Mouse (Mus musculus) liver, embryonic 11.5 days (tissue): Measurements from ENCODE around the gene Insyn1. TPM values are rescaled to one million over a fixed set of nuclear protein-coding genes. Genes with fewer than 3 reads are reported as not detected.

ENCODE experiments used
- ATAC-seq: fragments of 200-750 bp; cut with Nextera tagmentation; replicated peaks from 2 replicates; pipeline ENCODE4 v1.8.0; 2017; ENCODE audit warnings: moderate number of reproducible peaks, mild to moderate bottlenecking, moderate TSS enrichment, moderate library complexity; ENCODE audit not compliant: low FRiP score
- DNase-seq: peaks from one replicate; pipeline ENCODE4 v3.0.0-alpha.2; 2017; ENCODE audit warnings: low spot score
- H3K27ac ChIP-seq: fragments of 300-500 bp; sonication (generic); 2 replicates; pipeline ENCODE4 v1.5.1; 2014; ENCODE audit warnings: mild to moderate bottlenecking, low read depth, low read length, control low read depth
- H3K27me3 ChIP-seq: fragments of 300-500 bp; sonication (generic); replicated peaks from 2 replicates; pipeline ENCODE4 v1.6.1; 2014; ENCODE audit warnings: low read length, mixed read lengths; ENCODE audit not compliant: control insufficient read depth, insufficient read depth
- H3K36me3 ChIP-seq: fragments of 300-500 bp; sonication (generic); 2 replicates; pipeline ENCODE4 v1.6.1; 2014; ENCODE audit warnings: mild to moderate bottlenecking, low read length, moderate library complexity, mixed read lengths; ENCODE audit not compliant: control insufficient read depth, insufficient read depth
- H3K4me1 ChIP-seq: fragments of 300-500 bp; sonication (generic); replicated peaks from 2 replicates; pipeline ENCODE4 v1.6.1; 2014; ENCODE audit warnings: low read length, mixed read lengths; ENCODE audit not compliant: control insufficient read depth, insufficient read depth
- H3K4me2 ChIP-seq: fragments of 300-500 bp; sonication (generic); 2 replicates; pipeline ENCODE4 v1.6.1; 2014; ENCODE audit warnings: mild to moderate bottlenecking, control low read depth, moderate library complexity
- H3K4me3 ChIP-seq: fragments of 300-500 bp; sonication (generic); 2 replicates; pipeline ENCODE4 v1.5.1; 2014; ENCODE audit warnings: low read depth, low read length, control low read depth
- H3K9ac ChIP-seq: fragments of 300-500 bp; sonication (generic); 2 replicates; pipeline ENCODE4 v1.6.1; 2014; ENCODE audit warnings: low read depth, low read length, control low read depth
- H3K9me3 ChIP-seq: fragments of 300-500 bp; sonication (generic); 2 replicates; pipeline ENCODE4 v1.6.1; 2016; ENCODE audit warnings: low read length, inconsistent platforms, mixed read lengths; ENCODE audit not compliant: control insufficient read depth
- WGBS: fragments of 180-500 bp; shearing (Covaris S2); extraction: QIAGEN DNeasy Blood & Tissue Kit; methylation state at CpG from one replicate; pipeline ENCODE4 v1.1.7; 2014; 5-methylcytosine and 5-hydroxymethylcytosine counted together
- polyA plus RNA-seq: library from polyadenylated mRNA; unstranded; fragments of >200 nt; fragmentation: Nextera tagmentation; extraction: Ambion mirVana; gene quantifications from 2 replicates; pipeline ENCODE4 v1.2.1, GENCODE M21; 2014

Insyn1 gene
- polyA plus RNA-seq, 1 experiment from 2014 or later = 0.30 TPM

- no peak for DNase-seq
- Histone ChIP-seq H3K27ac (no peak overlapping the region), H3K9me3 (no peaks in the 10 kb centered on the region), H3K9ac (no peak overlapping the region), H3K27me3 (peaks cover 6% of the 10 kb centered on the region), H3K4me3 (no peak overlapping the region), H3K4me1 (no peaks in the 10 kb centered on the region), H3K4me2 (no peak overlapping the region), H3K36me3 (no peaks in the 10 kb centered on the region)
- ATAC-seq = no peak
- 29% methylated on average over 4 of the region's 4 CpGs for WGBS
Measured at GRCm38 (mm10) chr9:58496470-58497182, 8.2 kb downstream of the Insyn1 start.

- Histone ChIP-seq H3K4me1 (no peaks in the 10 kb centered on the region), H3K27me3 (no peaks in the 10 kb centered on the region), H3K4me2 (no peak overlapping the region), H3K4me3 (no peak overlapping the region), H3K27ac (no peak overlapping the region), H3K9ac (no peak overlapping the region), H3K36me3 (no peaks in the 10 kb centered on the region), H3K9me3 (no peaks in the 10 kb centered on the region)
- ATAC-seq (no peak), DNase-seq (no peak)
- WGBS = 57% methylated on average over 4 of the region's 4 CpGs
Measured at GRCm38 (mm10) chr9:58497942-58498341, 9.5 kb downstream of the Insyn1 start.

DNA sequence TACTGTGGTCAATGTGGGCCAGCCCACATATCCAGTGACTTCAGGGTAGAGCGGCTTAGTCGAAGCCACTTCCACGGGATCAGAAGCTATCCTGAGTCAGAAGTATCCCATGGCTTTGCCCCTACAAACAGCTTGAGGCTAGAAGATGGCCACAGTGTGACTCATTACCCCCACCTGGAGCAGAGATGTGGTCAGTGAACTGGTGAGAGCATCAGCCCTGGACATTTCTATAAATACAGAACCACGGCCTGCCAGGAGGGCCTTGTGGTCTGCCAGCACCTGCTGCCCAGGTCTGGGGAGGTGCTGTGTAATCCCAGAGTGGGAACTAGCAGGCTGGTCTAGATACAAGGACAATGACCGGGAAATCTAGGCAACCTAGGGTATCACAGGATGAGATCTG is 12.5 kb downstream of the Insyn1 start:
- no peak for ATAC-seq

GRCm38 (mm10) chr9:58507216-58508005 is 19.0 kb downstream of the Insyn1 start:
- no peak overlapping the region for H3K27ac ChIP-seq
- ATAC-seq (no peak), DNase-seq (no peak)
- H3K9ac ChIP-seq = no peak overlapping the region
- no peaks in the 10 kb centered on the region for H3K9me3 ChIP-seq
- no peaks in the 10 kb centered on the region for H3K4me1 ChIP-seq
- H3K4me2 ChIP-seq = no peak overlapping the region
- H3K36me3 ChIP-seq = no peaks in the 10 kb centered on the region
- WGBS = 60% methylated on average over 8 of the region's 8 CpGs
- H3K27me3 ChIP-seq = no peaks in the 10 kb centered on the region
- no peak overlapping the region for H3K4me3 ChIP-seq

More for the DNA sequence above, 12.5 kb downstream of the Insyn1 start:
- Histone ChIP-seq H3K4me2 (no peak overlapping the region), H3K27ac (no peak overlapping the region), H3K9me3 (no peaks in the 10 kb centered on the region), H3K9ac (no peak overlapping the region), H3K4me3 (no peak overlapping the region), H3K4me1 (no peaks in the 10 kb centered on the region), H3K27me3 (no peaks in the 10 kb centered on the region), H3K36me3 (no peaks in the 10 kb centered on the region)
- 79% methylated on average over 5 of the region's 5 CpGs for WGBS
- no peak for DNase-seq

GRCm38 (mm10) chr9:58510452-58510851 is 22.0 kb downstream of the Insyn1 start:
- Histone ChIP-seq H3K9ac (no peak overlapping the region), H3K27me3 (no peaks in the 10 kb centered on the region), H3K36me3 (no peaks in the 10 kb centered on the region), H3K27ac (no peak overlapping the region), H3K4me3 (no peak overlapping the region), H3K4me2 (no peak overlapping the region), H3K9me3 (no peaks in the 10 kb centered on the region), H3K4me1 (no peaks in the 10 kb centered on the region)
- DNase-seq = no peak
- no peak for ATAC-seq
- WGBS = 81% methylated on average over 5 of the region's 5 CpGs

GRCm38 (mm10) chr9:58513749-58514148 is 25.3 kb downstream of the Insyn1 start:
- Histone ChIP-seq H3K4me3 (no peak overlapping the region), H3K27me3 (no peaks in the 10 kb centered on the region), H3K9ac (no peak overlapping the region), H3K9me3 (no peaks in the 10 kb centered on the region), H3K36me3 (no peaks in the 10 kb centered on the region), H3K4me1 (no peaks in the 10 kb centered on the region), H3K27ac (no peak overlapping the region), H3K4me2 (no peak overlapping the region)
- DNase-seq (no peak), ATAC-seq (no peak)
- 59% methylated on average over 5 of the region's 5 CpGs for WGBS

DNA sequence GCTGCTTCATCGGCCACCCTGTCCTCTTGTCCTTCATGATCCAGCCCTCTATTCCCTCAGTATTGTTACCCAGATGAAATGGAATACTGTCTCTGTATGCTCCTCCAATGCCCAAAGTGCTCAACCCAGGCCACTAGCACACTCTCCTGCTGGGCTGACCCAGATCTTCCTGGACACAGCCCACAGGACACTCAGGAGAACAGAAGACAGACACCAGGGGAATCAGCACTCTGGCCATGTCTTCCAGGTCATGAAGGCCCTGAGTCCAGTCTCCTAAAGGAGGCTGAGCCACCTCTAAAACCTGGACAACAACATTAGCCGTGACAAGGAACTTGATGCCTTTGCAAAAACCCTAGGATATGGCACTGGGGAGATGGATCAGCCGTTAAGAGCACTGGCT is 28.1 kb downstream of the Insyn1 start:
- Histone ChIP-seq H3K27ac (no peak overlapping the region), H3K9me3 (no peaks in the 10 kb centered on the region), H3K27me3 (no peaks in the 10 kb centered on the region), H3K36me3 (no peaks in the 10 kb centered on the region), H3K4me2 (no peak overlapping the region), H3K4me1 (peaks cover 1% of the 10 kb centered on the region; the same call in 1 of the 2 replicates), H3K4me3 (no peak overlapping the region), H3K9ac (no peak overlapping the region)
- DNase-seq (no peak), ATAC-seq (no peak)
- WGBS = 74% methylated on average over 3 of the region's 3 CpGs

DNA sequence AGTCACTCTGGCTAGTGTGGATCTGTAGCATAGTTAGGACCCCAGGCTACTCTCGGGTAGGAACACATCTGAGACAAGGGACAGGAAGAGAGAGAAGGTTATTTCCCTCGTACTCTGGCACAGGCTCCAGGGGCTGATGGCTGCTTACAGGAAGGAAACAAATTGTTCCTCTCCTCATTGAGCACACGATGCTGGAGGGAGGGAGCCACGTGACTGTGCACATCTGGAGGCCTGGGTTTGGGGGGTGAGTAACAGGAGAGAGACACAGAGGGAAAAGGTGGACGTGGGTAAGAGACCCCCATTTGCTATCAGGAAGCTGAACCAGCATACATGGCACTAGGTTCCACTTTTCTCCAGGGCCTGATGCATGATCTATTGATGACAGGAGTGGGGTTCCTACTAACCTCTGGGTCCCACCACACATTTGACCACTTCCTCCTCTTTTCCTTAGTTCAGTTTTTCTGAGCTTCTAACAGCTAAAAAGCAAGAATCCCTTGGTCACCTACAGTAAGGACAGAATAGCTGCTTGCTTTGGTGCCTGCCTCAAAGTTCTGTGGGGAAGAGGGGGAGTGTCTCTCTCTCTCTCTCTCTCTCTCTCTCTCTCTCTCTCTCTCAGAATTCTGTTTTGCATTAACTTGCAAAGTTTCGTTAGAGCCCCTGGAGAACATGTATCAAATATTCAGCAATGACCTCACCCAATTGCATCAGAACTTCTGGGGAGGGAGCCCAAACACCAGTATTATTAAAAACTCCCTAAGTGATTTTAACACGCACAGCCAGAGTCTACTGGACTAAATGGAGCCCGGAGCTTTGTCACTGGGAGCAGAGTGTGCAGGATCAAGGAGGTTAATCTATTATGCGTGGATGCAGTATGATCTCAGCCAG is 29.7 kb downstream of the Insyn1 start:
- DNase-seq = no peak
- H3K27ac ChIP-seq = no peak overlapping the region
- WGBS = 38% methylated on average over 9 of the region's 9 CpGs
- peaks cover 3% of the 10 kb centered on the region; the same call in 1 of the 2 replicates for H3K4me1 ChIP-seq
- ATAC-seq = no peak
- H3K4me2 ChIP-seq = no peak overlapping the region
- H3K27me3 ChIP-seq = no peaks in the 10 kb centered on the region
- no peaks in the 10 kb centered on the region for H3K9me3 ChIP-seq
- H3K36me3 ChIP-seq = no peaks in the 10 kb centered on the region
- H3K9ac ChIP-seq = no peak overlapping the region
- H3K4me3 ChIP-seq = no peak overlapping the region
